Mouse (Mus musculus) naive thymus-derived CD4-positive, alpha-beta T cell, adult 2 months (primary cell): ENCODE results near the gene Gm20388.
"Not testable (repeated sequence)": the region's sequence is repeated elsewhere in the genome, so short reads cannot be mapped to it uniquely, and the experiment has no call there.

Experiments
- DNase-seq: peaks from one replicate; pipeline ENCODE4 v3.0.0-alpha.2; 2011; ENCODE audit warnings: low read depth

The Gm20388 gene

GRCm38 (mm10) chr8:121399173-121399572 lies 1488.5 kb downstream of the Gm20388 start:
- DNase-seq: no peak

GRCm38 (mm10) chr8:121400581-121400980 lies 1489.9 kb downstream of the Gm20388 start:
- DNase-seq: no peak

GRCm38 (mm10) chr8:121403821-121404220 lies 1493.2 kb downstream of the Gm20388 start:
- no peak for DNase-seq

GRCm38 (mm10) chr8:121418081-121418480 lies 1507.4 kb downstream of the Gm20388 start:
- DNase-seq: no peak

GRCm38 (mm10) chr8:121419551-121419950 lies 1508.9 kb downstream of the Gm20388 start:
- no peak for DNase-seq

GRCm38 (mm10) chr8:121421009-121421408 lies 1510.4 kb downstream of the Gm20388 start:
- no peak for DNase-seq

- no peak for DNase-seq
These were observed 1513.4 kb downstream of the Gm20388 start for GRCm38 (mm10) chr8:121424080-121424479.

GRCm38 (mm10) chr8:121424600-121424999 lies 1514.0 kb downstream of the Gm20388 start:
- no peak for DNase-seq

- no peak for DNase-seq
These were observed 1520.9 kb downstream of the Gm20388 start for GRCm38 (mm10) chr8:121431499-121431898.

- no peak for DNase-seq
These were observed 1522.8 kb downstream of the Gm20388 start for GRCm38 (mm10) chr8:121433466-121433865.

GRCm38 (mm10) chr8:121436656-121437055 lies 1526.0 kb downstream of the Gm20388 start:
- DNase-seq: no peak

GRCm38 (mm10) chr8:121437506-121437905 lies 1526.9 kb downstream of the Gm20388 start:
- DNase-seq: no peak

- no peak for DNase-seq
These were observed 1527.5 kb downstream of the Gm20388 start for GRCm38 (mm10) chr8:121438111-121438510.

- no peak for DNase-seq
These were observed 1528.7 kb downstream of the Gm20388 start for GRCm38 (mm10) chr8:121439351-121439750.

GRCm38 (mm10) chr8:121443361-121443760 lies 1532.7 kb downstream of the Gm20388 start:
- DNase-seq: no peak

GRCm38 (mm10) chr8:121444521-121444920 lies 1533.9 kb downstream of the Gm20388 start:
- DNase-seq: not testable (repeated sequence)

- DNase-seq: no peak
These were observed 1534.4 kb downstream of the Gm20388 start for GRCm38 (mm10) chr8:121445027-121445471.

- DNase-seq: no peak
These were observed 1535.5 kb downstream of the Gm20388 start for GRCm38 (mm10) chr8:121446133-121446532.

GRCm38 (mm10) chr8:121446862-121447261 lies 1536.2 kb downstream of the Gm20388 start:
- no peak for DNase-seq

- no peak for DNase-seq
These were observed 1539.6 kb downstream of the Gm20388 start for GRCm38 (mm10) chr8:121450211-121450610.

GRCm38 (mm10) chr8:121451404-121452076 lies 1540.9 kb downstream of the Gm20388 start:
- no peak for DNase-seq

GRCm38 (mm10) chr8:121454737-121455136 lies 1544.1 kb downstream of the Gm20388 start:
- no peak for DNase-seq

GRCm38 (mm10) chr8:121461192-121461591 lies 1550.6 kb downstream of the Gm20388 start:
- DNase-seq: no peak

- DNase-seq: no peak
These were observed 1551.5 kb downstream of the Gm20388 start for GRCm38 (mm10) chr8:121462092-121462491.
